Mouse (Mus musculus) limb, embryonic 12.5 days (tissue): ENCODE results near the gene Ifitm6. TPM values are rescaled to one million over a fixed set of nuclear protein-coding genes. Genes with fewer than 3 reads are reported as not detected.
"Not testable (repeated sequence)": the region's sequence is repeated elsewhere in the genome, so short reads cannot be mapped to it uniquely, and the experiment has no call there.

Experiments used
- ATAC-seq: fragments of 200-750 bp; cut with Nextera tagmentation; 2 replicates; pipeline ENCODE4 v1.8.0; 2017; ENCODE audit warnings: low read depth, moderate TSS enrichment; ENCODE audit not compliant: insufficient number of reproducible peaks, insufficient read depth, low FRiP score, low TSS enrichment
- H3K27ac ChIP-seq: fragments of 300-500 bp; sonication (generic); 2 replicates; pipeline ENCODE4 v1.5.1; 2016; ENCODE audit warnings: mild to moderate bottlenecking, moderate library complexity
- H3K27me3 ChIP-seq: fragments of 300-500 bp; sonication (generic); 2 replicates; pipeline ENCODE4 v1.6.1; 2016; ENCODE audit warnings: mild to moderate bottlenecking, moderate library complexity
- H3K36me3 ChIP-seq: fragments of 300-500 bp; sonication (generic); 2 replicates; pipeline ENCODE4 v1.6.1; 2016; ENCODE audit warnings: mild to moderate bottlenecking, moderate library complexity
- H3K4me1 ChIP-seq: fragments of 300-500 bp; sonication (generic); replicated peaks from 2 replicates; pipeline ENCODE4 v1.6.1; 2016
- H3K4me2 ChIP-seq: fragments of 300-500 bp; sonication (generic); 2 replicates; pipeline ENCODE4 v1.6.1; 2016; ENCODE audit warnings: mild to moderate bottlenecking, moderate library complexity
- H3K4me3 ChIP-seq: fragments of 300-500 bp; sonication (generic); replicated peaks from 2 replicates; pipeline ENCODE4 v1.5.1; 2016; ENCODE audit warnings: mild to moderate bottlenecking
- H3K9ac ChIP-seq: fragments of 300-500 bp; sonication (generic); replicated peaks from 2 replicates; pipeline ENCODE4 v1.6.1; 2016; ENCODE audit warnings: mild to moderate bottlenecking, moderate library complexity
- H3K9me3 ChIP-seq: fragments of 300-500 bp; sonication (generic); 2 replicates; pipeline ENCODE4 v1.6.1; 2016; ENCODE audit warnings: mild to moderate bottlenecking, moderate library complexity
- WGBS: fragments of 180-500 bp; shearing (Covaris S2); methylation state at CpG from one replicate; pipeline ENCODE4 v1.1.7; 2016; 5-methylcytosine and 5-hydroxymethylcytosine counted together
- polyA plus RNA-seq: library from polyadenylated mRNA; unstranded; fragments of >200 nt; fragmentation: Nextera tagmentation; extraction: Ambion mirVana; gene quantifications from 2 replicates; pipeline ENCODE4 v1.2.1, GENCODE M21; 2016

The Ifitm6 gene
- not detected in 2 replicates for polyA plus RNA-seq

DNA sequence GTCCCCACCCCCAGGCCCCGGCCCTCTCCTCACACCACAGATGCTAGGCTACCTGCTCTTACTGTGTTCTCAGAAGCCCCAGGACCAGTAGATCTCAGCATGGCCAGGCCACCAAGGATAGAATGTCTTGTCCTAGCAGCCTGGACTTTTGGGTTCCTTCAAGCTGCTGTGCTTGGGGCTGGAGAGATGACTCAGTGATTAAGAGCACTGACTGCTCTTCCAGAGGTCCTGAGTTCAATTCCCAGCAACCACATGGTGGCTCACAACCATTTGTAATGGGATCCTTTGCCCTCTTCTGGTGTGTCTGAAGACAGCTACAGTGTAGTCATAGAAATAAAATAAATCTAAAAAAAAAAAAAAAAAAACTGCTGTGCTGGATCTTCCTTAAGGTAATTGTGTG is at the start of gene Ifitm6:
Gene Ifitm6 (minus strand): TSS at position 101 of the 400 bp plus-strand sequence.
- H3K9me3 ChIP-seq, ATAC-seq, H3K4me2 ChIP-seq, H3K36me3 ChIP-seq, H3K4me3 ChIP-seq, H3K27me3 ChIP-seq, H3K4me1 ChIP-seq, H3K27ac ChIP-seq, H3K9ac ChIP-seq: not testable (repeated sequence)
- 96% methylated on average over 1 of the region's 1 CpGs for WGBS

DNA sequence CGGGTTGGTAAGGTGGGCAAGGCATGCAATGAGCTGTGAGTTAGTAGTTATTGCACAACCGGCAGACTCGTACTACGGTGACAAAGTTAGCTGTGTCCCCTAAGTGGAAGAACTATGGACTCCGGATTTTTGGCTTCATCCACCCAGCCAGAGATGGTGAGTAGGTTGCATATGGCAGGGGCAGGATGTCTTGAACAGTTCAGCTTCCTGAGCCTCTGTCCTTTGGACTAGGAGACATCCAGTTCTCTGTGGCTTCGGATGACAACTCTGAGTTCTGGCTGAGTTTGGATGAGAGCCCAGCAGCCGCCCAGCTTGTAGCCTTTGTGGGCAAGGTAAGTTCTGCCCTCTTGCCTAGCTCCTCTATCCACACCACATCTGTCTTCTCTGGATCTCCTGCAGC is 46.9 kb upstream of the Ifitm6 start:
- Histone ChIP-seq H3K4me1 (peaks cover 15% of the 10 kb centered on the region), H3K27ac (no peak overlapping the region), H3K36me3 (peaks cover 56% of the 10 kb centered on the region), H3K27me3 (0 out of 2 replicates have a peak, but pooled peaks cover 6% of the 10 kb centered on the region), H3K9me3 (no peaks in the 10 kb centered on the region), H3K9ac (no peak overlapping the region; the same call in 1 of the 2 replicates), H3K4me3 (no peak overlapping the region), H3K4me2 (no peak overlapping the region)
- WGBS: 94% methylated on average over 7 of the region's 7 CpGs
- ATAC-seq: no peak

DNA sequence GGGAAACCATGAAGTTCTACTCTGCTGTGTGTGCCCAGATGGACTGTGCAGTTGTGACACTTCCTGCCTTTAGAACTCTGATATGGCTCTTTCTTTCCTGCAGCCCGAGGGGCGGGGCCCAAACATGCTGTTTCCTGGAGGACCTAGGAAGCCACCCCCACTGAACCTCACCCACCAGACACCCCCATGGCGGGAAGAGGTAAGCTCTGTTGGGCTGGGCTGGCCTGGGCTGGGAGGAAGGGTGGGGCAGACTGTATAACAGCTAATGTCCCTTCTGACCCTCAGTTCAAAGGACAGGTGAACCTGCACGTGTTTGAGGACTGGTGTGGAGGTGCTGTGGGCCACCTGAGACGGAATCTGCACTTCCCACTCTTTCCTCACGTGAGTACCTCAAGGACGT is 46.5 kb upstream of the Ifitm6 start:
- no peak for ATAC-seq
- peaks cover 56% of the 10 kb centered on the region for H3K36me3 ChIP-seq
- H3K4me2 ChIP-seq: no peak overlapping the region
- no peak overlapping the region for H3K27ac ChIP-seq
- 88% methylated on average over 7 of the region's 7 CpGs for WGBS
- H3K9me3 ChIP-seq: no peaks in the 10 kb centered on the region
- H3K4me3 ChIP-seq: no peak overlapping the region
- no peak overlapping the region; the same call in 1 of the 2 replicates for H3K9ac ChIP-seq
- 0 out of 2 replicates have a peak, but pooled peaks cover 6% of the 10 kb centered on the region for H3K27me3 ChIP-seq
- peaks cover 15% of the 10 kb centered on the region for H3K4me1 ChIP-seq

DNA sequence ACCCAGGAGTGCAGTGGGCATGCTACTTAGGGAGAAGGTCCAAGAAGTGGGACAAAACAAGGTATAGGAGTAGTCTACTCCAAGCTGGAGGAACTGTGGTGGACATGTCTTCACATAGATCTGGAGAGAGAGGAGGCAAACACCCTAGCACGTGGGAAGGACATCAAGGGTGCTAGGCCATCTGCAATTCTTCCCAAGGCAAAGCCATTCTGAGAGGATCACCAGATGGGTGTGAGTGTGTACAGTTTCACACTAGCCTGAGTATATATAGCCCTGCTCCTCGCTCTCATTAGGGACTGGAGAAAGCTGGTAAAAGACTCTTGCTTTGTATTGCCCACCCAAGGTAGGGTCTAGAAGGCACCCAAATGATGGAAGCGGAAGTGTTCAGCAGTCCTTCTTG is 45.6 kb upstream of the Ifitm6 start:
- no peak overlapping the region for H3K9ac ChIP-seq
- WGBS: 92% methylated on average over 3 of the region's 3 CpGs
- no peak for ATAC-seq
- H3K36me3 ChIP-seq: peaks cover 49% of the 10 kb centered on the region
- no peaks in the 10 kb centered on the region for H3K9me3 ChIP-seq
- peaks cover 15% of the 10 kb centered on the region for H3K4me1 ChIP-seq
- H3K4me3 ChIP-seq: no peak overlapping the region
- no peak overlapping the region for H3K27ac ChIP-seq
- no peak overlapping the region for H3K4me2 ChIP-seq
- 0 out of 2 replicates have a peak, but pooled peaks cover under 1% of the 10 kb centered on the region for H3K27me3 ChIP-seq

DNA sequence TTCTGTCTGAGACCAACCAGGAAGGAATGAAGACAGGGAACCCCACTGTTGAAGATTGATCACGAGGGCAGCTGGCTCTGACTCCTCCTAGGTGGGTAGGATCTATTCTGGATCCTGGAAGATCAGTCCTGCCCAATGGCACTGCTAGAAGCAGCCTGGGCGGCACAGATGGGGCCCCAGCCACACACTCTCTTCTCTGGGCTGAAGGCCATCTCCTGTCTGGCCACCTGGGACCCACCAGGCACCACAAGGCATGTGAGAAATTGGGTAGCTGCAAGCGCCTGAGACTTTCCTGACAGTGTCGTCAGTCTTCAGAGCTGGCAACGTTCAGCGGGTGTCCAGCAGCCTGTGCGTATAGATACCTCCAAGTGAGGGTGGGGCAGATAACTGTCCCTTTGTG is 44.8 kb upstream of the Ifitm6 start:
- peaks cover 41% of the 10 kb centered on the region for H3K36me3 ChIP-seq
- peak overlapping the region; percentile 94; the same call in 1 of the 2 replicates for H3K9ac ChIP-seq
- no peak for ATAC-seq
- no peak overlapping the region; the same call in 1 of the 2 replicates for H3K4me3 ChIP-seq
- no peaks in the 10 kb centered on the region for H3K9me3 ChIP-seq
- WGBS: 86% methylated on average over 7 of the region's 7 CpGs
- peak overlapping the region; percentile 2; the same call in 1 of the 2 replicates for H3K4me2 ChIP-seq
- H3K4me1 ChIP-seq: peaks cover 15% of the 10 kb centered on the region
- H3K27me3 ChIP-seq: no peaks in the 10 kb centered on the region
- H3K27ac ChIP-seq: no peak overlapping the region

DNA sequence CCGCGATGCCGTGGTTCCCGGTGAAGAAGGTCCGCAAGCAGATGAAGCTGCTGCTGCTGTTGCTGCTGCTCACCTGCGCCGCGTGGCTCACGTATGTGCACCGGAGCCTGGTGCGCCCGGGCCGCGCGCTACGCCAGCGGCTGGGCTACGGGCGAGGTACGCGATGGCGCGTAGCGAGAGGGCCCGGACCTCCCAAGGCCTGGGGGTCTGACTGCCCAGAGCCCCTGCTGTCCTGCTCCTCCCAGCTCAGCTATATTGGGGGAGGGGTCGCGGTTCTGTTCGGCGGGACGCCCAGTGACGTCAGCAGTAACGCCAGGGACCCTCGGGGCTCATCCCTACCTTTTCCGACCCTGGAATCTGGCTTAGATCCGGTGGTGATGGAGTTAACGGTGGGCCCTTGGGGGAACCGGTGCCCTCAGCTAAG is 43.6 kb upstream of the Ifitm6 start:
- WGBS: 0% methylated on average over 37 of the region's 37 CpGs
- peak overlapping the region; percentile 85 for H3K4me3 ChIP-seq
- H3K27me3 ChIP-seq: no peaks in the 10 kb centered on the region
- H3K4me1 ChIP-seq: peaks cover 15% of the 10 kb centered on the region
- H3K36me3 ChIP-seq: peaks cover 29% of the 10 kb centered on the region
- H3K9me3 ChIP-seq: no peaks in the 10 kb centered on the region
- peak overlapping the region; percentile 93 for H3K4me2 ChIP-seq
- ATAC-seq: peak; percentile 34; the same call in 1 of the 2 replicates
- H3K27ac ChIP-seq: peak overlapping the region; percentile 75
- H3K9ac ChIP-seq: peak overlapping the region; percentile 94

DNA sequence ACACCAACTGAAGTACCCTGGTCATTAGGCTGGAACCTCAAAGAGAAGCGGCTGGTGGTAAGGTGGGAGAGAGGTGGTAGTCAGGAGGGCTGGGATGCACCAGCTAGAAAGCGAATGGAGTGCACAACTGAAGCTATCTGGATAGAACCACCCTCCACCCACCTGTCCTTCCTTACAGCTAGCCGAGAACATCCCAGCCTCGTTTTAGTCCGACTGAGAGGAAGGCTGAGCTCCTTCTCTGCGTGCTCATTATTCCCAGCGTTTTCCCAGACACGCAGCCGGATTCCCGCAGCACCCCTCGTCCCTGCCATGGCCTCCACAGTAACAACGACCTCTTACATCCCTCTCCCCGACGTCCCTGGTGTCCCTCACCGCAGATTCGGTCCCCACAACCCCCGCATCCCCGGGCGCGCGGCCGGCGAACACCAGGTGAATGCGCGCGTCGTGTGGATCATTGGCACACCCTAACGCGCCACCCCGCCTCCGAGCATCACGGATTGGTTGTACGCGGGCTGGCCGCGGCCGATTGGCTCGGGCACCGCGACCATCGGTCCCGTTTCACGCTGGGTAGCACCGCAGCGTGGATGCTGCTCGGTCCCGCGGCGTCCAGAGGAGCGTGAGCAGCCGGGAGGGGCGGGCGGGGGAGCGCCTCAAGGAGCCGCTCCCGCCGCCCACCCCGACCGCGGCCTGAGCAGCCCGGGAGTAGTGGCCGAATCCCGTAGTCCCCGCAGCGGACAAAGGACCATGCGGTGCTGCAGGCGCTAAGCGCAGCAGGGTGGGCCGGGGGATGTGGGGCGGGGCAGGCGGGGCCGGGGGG is 42.9 kb upstream of the Ifitm6 start, which contains the start of gene B4galnt4:
Gene B4galnt4 (plus strand): TSS at position 679 of the 817 bp plus-strand sequence.
- no peaks in the 10 kb centered on the region for H3K27me3 ChIP-seq
- under 1% methylated on average over 71 of the region's 72 CpGs for WGBS
- peak within 1 kb of the TSS; percentile 75 for H3K27ac ChIP-seq
- H3K4me1 ChIP-seq: peaks cover 15% of the 10 kb centered on the region
- peak within 1 kb of the TSS; percentile 93 for H3K4me2 ChIP-seq
- no peaks in the 10 kb centered on the region for H3K9me3 ChIP-seq
- H3K9ac ChIP-seq: peak within 1 kb of the TSS; percentile 94
- H3K36me3 ChIP-seq: peaks cover 22% of the 10 kb centered on the region
- peak; percentile 97 for ATAC-seq
- peak within 1 kb of the TSS; percentile 85 for H3K4me3 ChIP-seq

DNA sequence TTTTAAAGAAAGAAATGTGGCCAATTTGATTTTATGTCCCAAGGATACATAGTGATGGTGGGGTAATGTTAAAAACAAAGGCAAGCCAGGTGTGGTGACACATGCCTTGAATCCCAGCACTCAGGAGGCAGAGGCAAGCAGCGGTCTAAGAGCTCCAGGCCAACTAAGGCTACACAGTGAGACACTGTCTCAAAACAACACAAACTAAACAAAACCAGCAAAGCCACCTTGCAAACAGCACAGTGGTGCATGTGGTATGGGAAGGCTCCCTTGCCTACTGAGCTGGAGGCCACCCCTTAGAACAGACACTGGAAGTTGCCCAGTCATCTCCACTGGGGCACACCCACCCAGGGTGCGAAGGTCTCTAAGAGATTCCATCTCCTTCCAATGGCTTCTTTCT is 42.2 kb upstream of the Ifitm6 start:
- 83% methylated on average over 2 of the region's 2 CpGs for WGBS
- H3K4me3 ChIP-seq: peak overlapping the region; percentile 85
- no peak for ATAC-seq
- H3K4me1 ChIP-seq: peaks cover 15% of the 10 kb centered on the region
- H3K9ac ChIP-seq: peak overlapping the region; percentile 94
- H3K27ac ChIP-seq: no peak overlapping the region
- H3K27me3 ChIP-seq: no peaks in the 10 kb centered on the region
- H3K36me3 ChIP-seq: peaks cover 15% of the 10 kb centered on the region
- peak overlapping the region; percentile 93 for H3K4me2 ChIP-seq
- H3K9me3 ChIP-seq: no peaks in the 10 kb centered on the region

DNA sequence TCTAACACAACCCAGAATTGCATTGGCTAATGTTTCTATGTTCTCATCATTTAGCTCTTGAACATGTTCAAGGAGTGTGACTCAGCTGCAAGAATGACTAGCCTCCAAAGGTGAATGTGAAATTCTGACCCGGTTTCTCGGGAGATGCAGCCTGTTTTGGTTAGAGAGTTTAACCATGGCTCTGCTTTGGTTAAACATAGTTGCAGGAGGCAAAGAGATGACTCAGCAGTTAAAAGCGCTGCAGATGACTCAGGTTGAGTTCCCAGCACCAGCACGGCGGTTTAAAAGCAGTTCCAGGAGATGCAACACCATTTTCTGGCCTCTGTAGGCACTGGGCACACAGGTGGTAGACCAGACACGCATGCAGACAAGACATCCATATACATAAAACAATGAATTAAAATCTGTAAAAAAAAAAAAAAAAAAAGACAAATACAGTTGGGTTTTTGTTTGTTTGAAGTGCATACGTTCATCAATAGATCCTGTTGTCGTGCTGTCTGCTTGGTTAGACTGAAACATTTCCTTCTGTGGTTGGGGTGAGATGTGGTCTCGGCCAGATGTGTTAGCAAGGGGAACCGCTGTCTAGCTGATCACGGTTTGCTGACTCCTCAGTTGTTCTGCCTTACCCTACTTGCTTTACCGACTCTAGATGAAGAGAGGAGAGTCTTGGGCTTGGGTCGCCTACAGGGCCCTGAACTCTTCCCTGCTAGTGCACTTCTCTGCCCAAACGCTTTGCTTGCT is 41.0 kb upstream of the Ifitm6 start:
- Histone ChIP-seq H3K27me3 (no peaks in the 10 kb centered on the region), H3K27ac (no peak overlapping the region), H3K9ac (no peak overlapping the region), H3K36me3 (peaks cover 3% of the 10 kb centered on the region; the same call in 1 of the 2 replicates), H3K4me1 (peaks cover 15% of the 10 kb centered on the region), H3K4me3 (no peak overlapping the region), H3K4me2 (no peak overlapping the region), H3K9me3 (no peaks in the 10 kb centered on the region)
- ATAC-seq: no peak
- WGBS: 90% methylated on average over 14 of the region's 14 CpGs

DNA sequence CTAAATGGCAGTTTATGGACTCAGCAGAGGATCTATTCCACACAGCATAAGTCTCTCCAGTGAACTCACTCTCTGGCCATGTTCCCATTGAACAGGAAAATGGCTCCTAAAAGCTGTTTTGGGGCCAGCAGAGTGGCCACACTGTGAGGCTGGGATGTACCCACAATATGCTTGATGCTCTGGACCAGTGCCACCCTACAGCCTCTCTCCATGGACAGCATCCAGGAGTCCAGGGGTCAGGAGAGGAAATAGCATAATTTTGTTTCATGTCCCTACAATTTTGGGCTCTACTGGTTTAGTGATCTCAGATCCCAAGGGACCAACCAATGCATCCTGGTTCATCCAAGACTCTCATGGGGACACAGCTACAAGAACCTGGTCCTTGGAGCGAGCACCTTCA is 39.8 kb upstream of the Ifitm6 start:
- no peaks in the 10 kb centered on the region for H3K36me3 ChIP-seq
- ATAC-seq: no peak
- H3K9ac ChIP-seq: no peak overlapping the region
- no peaks in the 10 kb centered on the region for H3K27me3 ChIP-seq
- 97% methylated on average over 1 of the region's 1 CpGs for WGBS
- H3K9me3 ChIP-seq: no peaks in the 10 kb centered on the region
- no peak overlapping the region for H3K4me3 ChIP-seq
- H3K27ac ChIP-seq: no peak overlapping the region
- no peak overlapping the region for H3K4me2 ChIP-seq
- H3K4me1 ChIP-seq: peaks cover 15% of the 10 kb centered on the region

DNA sequence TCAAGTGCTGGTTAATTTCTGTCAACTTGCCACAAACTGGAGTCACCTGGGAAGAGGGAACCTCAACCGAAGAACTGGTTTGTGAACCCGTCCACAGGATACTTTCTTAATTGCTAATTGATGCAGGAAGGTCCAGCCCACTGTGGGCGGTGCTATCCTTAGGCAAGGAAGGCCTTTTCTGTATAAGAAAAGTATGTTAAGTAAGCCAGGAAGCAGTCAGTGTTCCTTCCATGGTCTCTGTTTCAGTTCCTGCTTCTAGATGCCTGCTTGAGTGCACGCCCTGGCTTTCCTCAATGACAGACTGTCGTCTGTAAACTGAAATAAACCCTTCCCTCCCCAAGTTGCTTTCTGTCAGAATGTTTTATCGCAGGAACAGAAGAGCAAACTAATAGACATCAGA is 39.3 kb upstream of the Ifitm6 start:
- no peaks in the 10 kb centered on the region for H3K27me3 ChIP-seq
- no peak overlapping the region for H3K9ac ChIP-seq
- H3K9me3 ChIP-seq: no peaks in the 10 kb centered on the region
- ATAC-seq: no peak
- H3K27ac ChIP-seq: no peak overlapping the region
- peaks cover 12% of the 10 kb centered on the region for H3K4me1 ChIP-seq
- H3K36me3 ChIP-seq: no peaks in the 10 kb centered on the region
- WGBS: 88% methylated on average over 6 of the region's 6 CpGs
- H3K4me3 ChIP-seq: no peak overlapping the region
- H3K4me2 ChIP-seq: no peak overlapping the region
